Mouse (Mus musculus): ENCODE measurements around the gene Mpped2. TPM values are rescaled to one million over a fixed set of nuclear protein-coding genes. Genes with fewer than 3 reads are reported as not detected.

The Mpped2 gene
- total and polyA plus RNA-seq, 2 experiments from 2014 or later = 65.4 to 104 TPM

GRCm38 (mm10) chr2:106775994-106776393 lies 82.9 kb downstream of the Mpped2 start:
- Histone ChIP-seq H3K9me3 (ENCODE audit: low read length) (no peaks in the 10 kb centered on the region), H3K27me3 (ENCODE audit: insufficient read depth, low read length) (no peaks in the 10 kb centered on the region), H3K36me3 (ENCODE audit: insufficient read depth) (no peaks in the 10 kb centered on the region), H3K27ac (ENCODE audit: low read depth, low read length) (no peak overlapping the region), H3K9ac (no peak overlapping the region), H3K4me3 (ENCODE audit: low read depth, low read length) (no peak overlapping the region), H3K4me1 (ENCODE audit: insufficient read depth) (peaks cover under 1% of the 10 kb centered on the region; the same call in 1 of the 2 replicates), H3K4me2 (ENCODE audit: low read depth) (no peak overlapping the region)
- ATAC-seq (no peak), DNase-seq (no peak)
- WGBS = 89% methylated on average over 2 of the region's 2 CpGs
- no peak for TF ChIP-seq CTCF (IDR thresholded peaks at IDR 0.05; ENCODE audit: low read depth)

GRCm38 (mm10) chr2:106778861-106779516 lies 85.9 kb downstream of the Mpped2 start:
- Histone ChIP-seq H3K27ac (ENCODE audit: low read depth, low read length) (no peak overlapping the region), H3K9ac (no peak overlapping the region), H3K4me2 (ENCODE audit: low read depth) (no peak overlapping the region), H3K4me3 (ENCODE audit: low read depth, low read length) (no peak overlapping the region), H3K4me1 (ENCODE audit: insufficient read depth) (peaks cover 25% of the 10 kb centered on the region), H3K27me3 (ENCODE audit: insufficient read depth, low read length) (no peaks in the 10 kb centered on the region), H3K36me3 (ENCODE audit: insufficient read depth) (no peaks in the 10 kb centered on the region), H3K9me3 (ENCODE audit: low read length) (no peaks in the 10 kb centered on the region)
- no peak for ATAC-seq
- WGBS = 83% methylated on average over 7 of the region's 7 CpGs
- DNase-seq = no peak
- TF ChIP-seq CTCF (IDR thresholded peaks at IDR 0.05; ENCODE audit: low read depth) = no peak

GRCm38 (mm10) chr2:106781181-106782179 lies 88.4 kb downstream of the Mpped2 start:
- no peak overlapping the region for H3K9ac ChIP-seq

GRCm38 (mm10) chr2:106783311-106783710 lies 90.2 kb downstream of the Mpped2 start:
- H3K36me3 ChIP-seq (ENCODE audit: insufficient read depth) = no peaks in the 10 kb centered on the region
- no peak for TF ChIP-seq CTCF (IDR thresholded peaks at IDR 0.05; ENCODE audit: low read depth)
- no peaks in the 10 kb centered on the region for H3K27me3 ChIP-seq (ENCODE audit: insufficient read depth, low read length)
- peak; percentile 63 for DNase-seq
- no peak overlapping the region for H3K9ac ChIP-seq
- no peak overlapping the region for H3K4me2 ChIP-seq (ENCODE audit: low read depth)
- no peaks in the 10 kb centered on the region for H3K9me3 ChIP-seq (ENCODE audit: low read length)
- peak; percentile 25 for ATAC-seq
- H3K4me3 ChIP-seq (ENCODE audit: low read depth, low read length) = no peak overlapping the region
- peak overlapping the region; percentile 59 for H3K27ac ChIP-seq (ENCODE audit: low read depth, low read length)
- H3K4me1 ChIP-seq (ENCODE audit: insufficient read depth) = peaks cover 32% of the 10 kb centered on the region
- WGBS = 36% methylated on average over 4 of the region's 4 CpGs

More at GRCm38 (mm10) chr2:106781181-106782179, 88.4 kb downstream of the Mpped2 start:
- H3K36me3 ChIP-seq (ENCODE audit: insufficient read depth) = no peaks in the 10 kb centered on the region
- no peak overlapping the region for H3K4me2 ChIP-seq (ENCODE audit: low read depth)
- WGBS = 45% methylated on average over 26 of the region's 26 CpGs
- no peak for TF ChIP-seq CTCF (IDR thresholded peaks at IDR 0.05; ENCODE audit: low read depth)
- peak; percentile 72 for ATAC-seq
- H3K27me3 ChIP-seq (ENCODE audit: insufficient read depth, low read length) = no peaks in the 10 kb centered on the region
- peaks cover 25% of the 10 kb centered on the region for H3K4me1 ChIP-seq (ENCODE audit: insufficient read depth)
- H3K4me3 ChIP-seq (ENCODE audit: low read depth, low read length) = no peak overlapping the region
- peak; percentile 49 for DNase-seq
- peak overlapping the region; percentile 60 for H3K27ac ChIP-seq (ENCODE audit: low read depth, low read length)
- no peaks in the 10 kb centered on the region for H3K9me3 ChIP-seq (ENCODE audit: low read length)

GRCm38 (mm10) chr2:106788055-106788454 lies 95.0 kb downstream of the Mpped2 start:
- Histone ChIP-seq H3K27me3 (ENCODE audit: insufficient read depth, low read length) (no peaks in the 10 kb centered on the region), H3K4me3 (ENCODE audit: low read depth, low read length) (no peak overlapping the region), H3K9ac (no peak overlapping the region), H3K36me3 (ENCODE audit: insufficient read depth) (no peaks in the 10 kb centered on the region), H3K4me2 (ENCODE audit: low read depth) (no peak overlapping the region), H3K4me1 (ENCODE audit: insufficient read depth) (peaks cover 11% of the 10 kb centered on the region), H3K27ac (ENCODE audit: low read depth, low read length) (0 out of 2 replicates have a peak overlapping the region, but pooled peaks have one; percentile 5), H3K9me3 (ENCODE audit: low read length) (no peaks in the 10 kb centered on the region)
- WGBS = 26% methylated on average over 8 of the region's 8 CpGs
- no peak for TF ChIP-seq CTCF (IDR thresholded peaks at IDR 0.05; ENCODE audit: low read depth)
- ATAC-seq (no peak), DNase-seq (peak; percentile 39)

GRCm38 (mm10) chr2:106788573-106788972 lies 95.5 kb downstream of the Mpped2 start:
- Histone ChIP-seq H3K9ac (no peak overlapping the region), H3K36me3 (ENCODE audit: insufficient read depth) (no peaks in the 10 kb centered on the region), H3K27ac (ENCODE audit: low read depth, low read length) (no peak overlapping the region), H3K4me1 (ENCODE audit: insufficient read depth) (peaks cover 8% of the 10 kb centered on the region), H3K4me3 (ENCODE audit: low read depth, low read length) (no peak overlapping the region), H3K4me2 (ENCODE audit: low read depth) (no peak overlapping the region), H3K27me3 (ENCODE audit: insufficient read depth, low read length) (no peaks in the 10 kb centered on the region), H3K9me3 (ENCODE audit: low read length) (no peaks in the 10 kb centered on the region)
- ATAC-seq (peak; percentile 40; the same call in 1 of the 2 replicates), DNase-seq (no peak)
- WGBS = 38% methylated on average over 4 of the region's 4 CpGs
- no peak for TF ChIP-seq CTCF (IDR thresholded peaks at IDR 0.05; ENCODE audit: low read depth)
